In the genomic region with DNA sequence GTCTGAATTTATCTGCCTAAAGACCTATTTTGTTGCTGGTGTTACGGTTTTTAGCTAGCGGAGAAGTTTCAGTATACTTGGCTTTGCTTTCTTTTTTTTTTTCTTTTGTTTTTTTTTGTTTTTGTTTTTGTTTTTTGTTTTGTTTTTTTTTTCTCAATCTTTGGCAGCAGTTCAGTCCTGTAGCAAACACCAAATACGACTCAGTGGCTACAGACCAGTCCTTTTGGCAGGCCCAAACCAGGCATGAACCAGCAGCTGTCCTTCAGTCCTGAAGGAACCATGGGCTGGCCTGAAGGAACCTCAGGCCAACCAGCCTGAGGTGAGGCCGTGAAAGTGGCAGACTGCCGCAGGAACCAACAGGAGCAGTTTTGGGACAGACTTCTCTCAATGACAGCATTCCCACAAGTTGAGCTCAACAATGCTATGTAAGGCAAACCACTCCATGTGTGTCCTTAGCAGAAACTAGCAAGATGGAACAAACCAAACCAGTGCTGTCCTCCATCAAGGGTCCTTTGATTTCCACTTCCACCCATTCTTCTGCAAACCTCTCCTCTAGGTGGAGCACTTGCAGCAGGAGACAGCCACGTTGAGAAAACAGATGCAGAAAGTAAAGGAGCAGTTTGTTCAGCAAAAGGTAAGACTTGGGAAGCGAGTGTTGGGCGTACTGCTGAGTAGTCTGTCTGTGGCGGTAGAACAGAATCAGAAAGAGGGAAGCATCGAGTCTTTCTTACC, we compare ENCODE assay signal across 12 mouse cellular contexts. TPM values are rescaled to one million over a fixed set of nuclear protein-coding genes. Genes with fewer than 3 reads are reported as not detected.
DNase-seq lines count a peak whose midpoint lies in the region; ATAC-seq and TF ChIP-seq lines count a peak whose summit lies in the region.
"Had no signal": no experiment of that assay in that cellular context is flagged by ENCODE, and none has a peak within 500 bp of the region (broad histone marks: within the 10 kb centered on the region; RNA-seq: fewer than 3 reads in every experiment).

No protein-coding gene starts in this region.

- peak; percentile 12 for DNase-seq in hindbrain, embryonic 11.5 days (ENCODE audit: low spot score)
- DNase-seq in midbrain, embryonic 14.5 days, result peak; percentile 3
- DNase-seq in midbrain, embryonic 10.5 days (ENCODE audit: low spot score), result no peak
- DNase-seq in stomach, postnatal 0 days (ENCODE audit: low spot score), result no peak
- no peak for DNase-seq in left cerebral cortex, adult 18-20 months (ENCODE audit: low spot score in 2 of 2)
- no peak for DNase-seq in gastrocnemius, postnatal 14 days
- DNase-seq: right cerebral cortex, adult 18-20 months had no signal

- H3K9ac ChIP-seq in hindbrain, embryonic 11.5 days (ENCODE audit: low read depth, low read length), result no peak overlapping the region
- H3K9ac ChIP-seq in hindbrain, embryonic 16.5 days (ENCODE audit: low read depth, low read length), result no peak overlapping the region
- H3K9ac ChIP-seq in midbrain, embryonic 14.5 days (replicated peaks; ENCODE audit: low read length), result no peak overlapping the region
- no peak overlapping the region for H3K9ac ChIP-seq in stomach, postnatal 0 days (ENCODE audit: low read length)
- H3K9ac ChIP-seq: hindbrain, embryonic 15.5 days; midbrain, embryonic 15.5 days had no signal

- TF ChIP-seq POLR2A in bone marrow, adult 2 months (IDR thresholded peaks at IDR 0.05; ENCODE audit: borderline replicate concordance, control insufficient read depth, low read depth, low read length), result no peak

- TF ChIP-seq EP300 in stomach, postnatal 0 days (optimal IDR thresholded peaks at IDR 0.05), result no peak

- no peaks in the 10 kb centered on the region for H3K27me3 ChIP-seq in hindbrain, embryonic 11.5 days (ENCODE audit: control insufficient read depth, insufficient read depth, low read length)
- no peaks in the 10 kb centered on the region for H3K27me3 ChIP-seq in hindbrain, embryonic 16.5 days (replicated peaks; ENCODE audit: control insufficient read depth, insufficient read depth, low read length)
- H3K27me3 ChIP-seq in midbrain, embryonic 14.5 days (ENCODE audit: control insufficient read depth, insufficient read depth, low read length), result no peaks in the 10 kb centered on the region
- H3K27me3 ChIP-seq in midbrain, embryonic 10.5 days (ENCODE audit: low read depth, poor library complexity, severe bottlenecking), result no peaks in the 10 kb centered on the region
- no peaks in the 10 kb centered on the region for H3K27me3 ChIP-seq in stomach, postnatal 0 days (ENCODE audit: control insufficient read depth, insufficient read depth, low read length)
- H3K27me3 ChIP-seq: hindbrain, embryonic 15.5 days; midbrain, embryonic 15.5 days had no signal

- peak; percentile 33; the same call in 1 of the 2 replicates for TF ChIP-seq CTCF in bone marrow, adult 2 months (IDR thresholded peaks at IDR 0.05; ENCODE audit: control insufficient read depth, insufficient read depth, low read length)
- TF ChIP-seq CTCF in stomach, postnatal 0 days (IDR thresholded peaks at IDR 0.05; ENCODE audit: low read depth), result peak; percentile 61

- no peaks in the 10 kb centered on the region for H3K4me1 ChIP-seq in hindbrain, embryonic 11.5 days (replicated peaks; ENCODE audit: control insufficient read depth, insufficient read depth, low read length)
- no peaks in the 10 kb centered on the region for H3K4me1 ChIP-seq in hindbrain, embryonic 16.5 days (ENCODE audit: control insufficient read depth, insufficient read depth, low read depth, low read length)
- no peaks in the 10 kb centered on the region for H3K4me1 ChIP-seq in midbrain, embryonic 14.5 days (ENCODE audit: control insufficient read depth, insufficient read depth, low read length)
- H3K4me1 ChIP-seq in midbrain, embryonic 10.5 days, result no peaks in the 10 kb centered on the region
- H3K4me1 ChIP-seq in bone marrow, adult 2 months (ENCODE audit: control insufficient read depth, insufficient read depth, low read length), result no peaks in the 10 kb centered on the region; the same call in 1 of the 2 replicates
- no peaks in the 10 kb centered on the region for H3K4me1 ChIP-seq in stomach, postnatal 0 days (replicated peaks; ENCODE audit: control insufficient read depth, insufficient read depth)
- H3K4me1 ChIP-seq: embryonic facial prominence, embryonic 10.5 days; hindbrain, embryonic 15.5 days; midbrain, embryonic 15.5 days had no signal

- no peaks in the 10 kb centered on the region for H3K9me3 ChIP-seq in hindbrain, embryonic 11.5 days (ENCODE audit: control insufficient read depth, low read length)
- no peaks in the 10 kb centered on the region for H3K9me3 ChIP-seq in hindbrain, embryonic 16.5 days (ENCODE audit: control insufficient read depth, low read length)
- H3K9me3 ChIP-seq in midbrain, embryonic 14.5 days (ENCODE audit: control insufficient read depth, low read length), result no peaks in the 10 kb centered on the region
- no peaks in the 10 kb centered on the region for H3K9me3 ChIP-seq in midbrain, embryonic 10.5 days (replicated peaks)
- no peaks in the 10 kb centered on the region for H3K9me3 ChIP-seq in stomach, postnatal 0 days (ENCODE audit: control insufficient read depth, low read length)
- H3K9me3 ChIP-seq: embryonic facial prominence, embryonic 10.5 days; hindbrain, embryonic 15.5 days; midbrain, embryonic 15.5 days had no signal

- WGBS in hindbrain, embryonic 11.5 days, result 91% methylated on average over 10 of the region's 10 CpGs
- 86% methylated on average over 10 of the region's 10 CpGs for WGBS in hindbrain, embryonic 16.5 days
- 88% methylated on average over 10 of the region's 10 CpGs for WGBS in midbrain, embryonic 14.5 days
- 91% methylated on average over 10 of the region's 10 CpGs for WGBS in midbrain, embryonic 10.5 days
- WGBS in bone marrow, adult 2 months, result 75% methylated on average over 10 of the region's 10 CpGs
- 85% methylated on average over 10 of the region's 10 CpGs for WGBS in stomach, postnatal 0 days

- no peak overlapping the region for H3K27ac ChIP-seq in hindbrain, embryonic 11.5 days (ENCODE audit: low read depth, low read length)
- H3K27ac ChIP-seq in hindbrain, embryonic 16.5 days (ENCODE audit: low read depth, low read length), result no peak overlapping the region
- H3K27ac ChIP-seq in midbrain, embryonic 14.5 days (replicated peaks; ENCODE audit: low read depth, low read length), result no peak overlapping the region
- H3K27ac ChIP-seq in midbrain, embryonic 10.5 days (replicated peaks), result no peak overlapping the region
- no peak overlapping the region for H3K27ac ChIP-seq in bone marrow, adult 2 months (ENCODE audit: control insufficient read depth, insufficient read depth, low read depth, low read length, poor library complexity)
- H3K27ac ChIP-seq in stomach, postnatal 0 days (replicated peaks), result no peak overlapping the region
- H3K27ac ChIP-seq: embryonic facial prominence, embryonic 10.5 days; hindbrain, embryonic 15.5 days; midbrain, embryonic 15.5 days had no signal

- H3K36me3 ChIP-seq in hindbrain, embryonic 11.5 days (ENCODE audit: control insufficient read depth, insufficient read depth, low read length), result peaks cover 13% of the 10 kb centered on the region
- peaks cover 61% of the 10 kb centered on the region for H3K36me3 ChIP-seq in hindbrain, embryonic 16.5 days (ENCODE audit: control insufficient read depth, insufficient read depth, low read length)
- peaks cover 80% of the 10 kb centered on the region for H3K36me3 ChIP-seq in midbrain, embryonic 14.5 days (ENCODE audit: control insufficient read depth, insufficient read depth, low read length)
- peaks cover 86% of the 10 kb centered on the region for H3K36me3 ChIP-seq in midbrain, embryonic 10.5 days
- peaks cover 33% of the 10 kb centered on the region for H3K36me3 ChIP-seq in stomach, postnatal 0 days (ENCODE audit: control insufficient read depth, insufficient read depth, low read length)

- intact Hi-C loops in gastrocnemius, postnatal 14 days (cut with DNase I; ENCODE audit: low total_unique reads), result no loop called here

- no peak for ATAC-seq in hindbrain, embryonic 11.5 days (ENCODE audit: low FRiP score)
- ATAC-seq in hindbrain, embryonic 16.5 days, result no peak
- ATAC-seq in midbrain, embryonic 14.5 days (ENCODE audit: low FRiP score, low TSS enrichment), result no peak
- no peak for ATAC-seq in stomach, postnatal 0 days (ENCODE audit: low FRiP score, low TSS enrichment)
- ATAC-seq: midbrain, embryonic 15.5 days had no signal

- H3K4me3 ChIP-seq in hindbrain, embryonic 11.5 days (ENCODE audit: low read depth, low read length), result no peak overlapping the region
- no peak overlapping the region for H3K4me3 ChIP-seq in hindbrain, embryonic 16.5 days (ENCODE audit: low read length)
- no peak overlapping the region for H3K4me3 ChIP-seq in midbrain, embryonic 14.5 days (replicated peaks; ENCODE audit: low read depth, low read length)
- H3K4me3 ChIP-seq in midbrain, embryonic 10.5 days, result no peak overlapping the region
- H3K4me3 ChIP-seq in bone marrow, adult 2 months (replicated peaks; ENCODE audit: control insufficient read depth, low read depth, low read length), result no peak overlapping the region
- H3K4me3 ChIP-seq in stomach, postnatal 0 days (ENCODE audit: low read depth, low read length), result no peak overlapping the region
- H3K4me3 ChIP-seq: embryonic facial prominence, embryonic 10.5 days; hindbrain, embryonic 15.5 days; midbrain, embryonic 15.5 days had no signal

- no peak overlapping the region for H3K4me2 ChIP-seq in hindbrain, embryonic 11.5 days (replicated peaks; ENCODE audit: low read depth, low read length)
- H3K4me2 ChIP-seq in hindbrain, embryonic 16.5 days (ENCODE audit: low read length), result no peak overlapping the region
- H3K4me2 ChIP-seq in midbrain, embryonic 14.5 days (ENCODE audit: low read length), result no peak overlapping the region
- H3K4me2 ChIP-seq in stomach, postnatal 0 days (replicated peaks; ENCODE audit: low read depth), result no peak overlapping the region
- H3K4me2 ChIP-seq: hindbrain, embryonic 15.5 days; midbrain, embryonic 15.5 days had no signal

RNA-seq across cellular contexts. Expression of a gene that starts 26.8 kb away (rescaled TPM):
- 21.0 and 26.0 TPM in 2 replicates for polyA plus RNA-seq in hindbrain, embryonic 11.5 days (2014; fragmentation: Nextera tagmentation; extraction: Ambion mirVana)
- polyA plus RNA-seq in hindbrain, embryonic 16.5 days (2015; fragmentation: Nextera tagmentation; extraction: Ambion mirVana), result 20.1 and 21.6 TPM in 2 replicates
- 21.2 and 29.4 TPM in 2 replicates for polyA plus RNA-seq in midbrain, embryonic 14.5 days (2014; fragmentation: Nextera tagmentation; extraction: Ambion mirVana)
- polyA plus RNA-seq in midbrain, embryonic 10.5 days (2016; fragmentation: Nextera tagmentation; extraction: Ambion mirVana), result 16.4 and 18.3 TPM in 2 replicates
- polyA plus RNA-seq in bone marrow, adult 2 months (2011; ENCODE audit: insufficient read depth, insufficient read length, low replicate concordance, missing spikeins), result 4.9 and 11.2 TPM in 2 replicates
- 6.4 and 8.3 TPM in 2 replicates for polyA plus RNA-seq in stomach, postnatal 0 days (2015; fragmentation: Nextera tagmentation; extraction: Ambion mirVana)
- total RNA-seq in left cerebral cortex, adult 18-20 months (2021), result 10 to 100 TPM; 47.1 to 47.5 TPM
- 10 to 100 TPM; 32.2 to 34.4 TPM for total RNA-seq in gastrocnemius, postnatal 14 days (2021)

RNA-seq across cellular contexts. Expression of a gene that starts 27.5 kb away (rescaled TPM):
- polyA plus RNA-seq in hindbrain, embryonic 11.5 days (2014; fragmentation: Nextera tagmentation; extraction: Ambion mirVana), result 38.7 and 46.5 TPM in 2 replicates
- 17.2 and 18.2 TPM in 2 replicates for polyA plus RNA-seq in hindbrain, embryonic 16.5 days (2015; fragmentation: Nextera tagmentation; extraction: Ambion mirVana)
- 26.9 and 27.8 TPM in 2 replicates for polyA plus RNA-seq in midbrain, embryonic 14.5 days (2014; fragmentation: Nextera tagmentation; extraction: Ambion mirVana)
- 30.9 and 31.2 TPM in 2 replicates for polyA plus RNA-seq in midbrain, embryonic 10.5 days (2016; fragmentation: Nextera tagmentation; extraction: Ambion mirVana)
- 10.0 and 21.0 TPM in 2 replicates for polyA plus RNA-seq in bone marrow, adult 2 months (2011; ENCODE audit: insufficient read depth, insufficient read length, low replicate concordance, missing spikeins)
- polyA plus RNA-seq in stomach, postnatal 0 days (2015; fragmentation: Nextera tagmentation; extraction: Ambion mirVana), result 11.2 and 11.7 TPM in 2 replicates
- 10 to 100 TPM; 41.8 to 45.2 TPM for total RNA-seq in left cerebral cortex, adult 18-20 months (2021)
- 10 to 100 TPM; 20.9 to 21.2 TPM for total RNA-seq in gastrocnemius, postnatal 14 days (2021)

Comparison
In these comparisons a context has a peak if more than half of its experiments do, and no peak if none do; other contexts are left out.
1. DNase-seq: peak in hindbrain, embryonic 11.5 days (single experiment) and midbrain, embryonic 14.5 days (single experiment); none in midbrain, embryonic 10.5 days (single experiment), stomach, postnatal 0 days (single experiment), left cerebral cortex, adult 18-20 months (0 of 2) and gastrocnemius, postnatal 14 days (single experiment).